Mouse (Mus musculus) inflammation-experienced regulatory T-cells, adult 6 months (primary cell): Measurements from ENCODE around the gene Efcab2. TPM values are rescaled to one million over a fixed set of nuclear protein-coding genes. Genes with fewer than 3 reads are reported as not detected.
"Not testable (repeated sequence)": the region's sequence is repeated elsewhere in the genome, so short reads cannot be mapped to it uniquely, and the experiment has no call there.

Experiments used
- ATAC-seq: one replicate; pipeline ENCODE4 v1.8.0; 2017
- polyA plus RNA-seq, 3 experiments: library from polyadenylated mRNA; unstranded; fragments of 100-300 nt; shearing (Covaris generic); gene quantifications; one replicate each; pipeline ENCODE4 v1.2.1; 2017

The Efcab2 gene
- polyA plus RNA-seq, 3 experiments from 2014 or later = 3.3 to 6.2 (median 3.6) TPM

- peak; percentile 32 for ATAC-seq
Measured at GRCm38 (mm10) chr1:178405445-178405911, 407 bp upstream of the Efcab2 start.

DNA sequence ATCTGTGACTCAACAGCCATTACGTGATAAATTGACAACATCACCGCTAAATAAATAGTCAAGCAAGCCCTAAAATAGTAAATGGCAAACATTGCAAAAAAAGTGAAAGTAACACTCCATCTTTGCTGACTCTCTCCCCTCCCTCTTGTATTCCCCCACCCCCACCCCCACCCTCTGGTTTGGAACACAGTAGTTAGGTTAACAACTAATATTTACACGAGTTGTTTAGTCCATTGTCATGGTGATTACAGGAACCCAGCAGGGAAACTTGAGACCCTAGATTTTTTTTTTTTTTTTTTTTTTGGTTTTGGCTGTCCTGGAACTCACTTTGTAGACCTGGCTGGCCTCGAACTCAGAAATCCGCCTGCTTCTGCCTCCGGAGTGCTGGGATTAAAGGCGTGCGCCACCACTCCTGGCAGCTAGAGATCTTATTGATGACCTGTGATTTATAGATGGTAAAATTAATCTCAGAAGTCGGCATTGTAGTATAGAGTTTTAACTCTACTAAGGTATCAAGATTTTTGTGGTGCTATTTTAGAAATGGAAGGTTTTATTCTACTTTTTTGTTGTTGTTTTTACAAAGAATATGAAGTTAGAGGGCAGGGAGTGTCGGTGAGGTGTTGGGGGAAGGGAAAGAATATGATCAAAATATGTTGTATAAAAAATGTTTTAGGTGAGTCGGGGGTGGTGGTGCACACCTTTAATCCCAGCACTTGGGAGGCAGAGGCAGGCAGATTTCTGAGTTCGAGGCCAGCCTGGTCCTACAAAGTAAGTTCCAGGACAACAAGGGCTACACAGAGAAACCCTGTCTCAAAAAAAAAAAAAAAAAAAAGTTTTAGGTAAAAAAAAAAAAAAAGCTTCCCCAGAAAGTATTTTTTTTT, 1.1 kb downstream of the Efcab2 start:
- peak; percentile 12 for ATAC-seq

DNA sequence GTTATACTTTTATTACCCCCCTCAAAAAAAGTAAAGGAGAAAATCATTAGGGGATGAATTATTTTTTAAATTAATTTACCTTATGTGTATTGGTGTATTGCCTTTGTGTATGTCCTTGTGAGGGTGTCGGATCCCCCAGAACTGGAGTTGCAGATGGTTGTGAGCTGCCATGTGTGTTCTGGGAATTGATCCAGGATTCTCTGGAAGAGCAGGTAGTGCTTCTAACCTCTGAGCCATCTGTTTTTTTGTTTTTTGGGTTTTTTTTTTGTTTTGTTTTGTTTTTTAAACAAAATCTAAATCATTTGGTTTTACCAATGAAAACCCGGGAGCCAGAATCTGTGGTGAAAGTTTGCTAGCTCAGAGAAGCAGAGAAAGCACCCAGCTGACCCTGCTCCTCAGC, 1.8 kb downstream of the Efcab2 start:
- no peak for ATAC-seq

DNA sequence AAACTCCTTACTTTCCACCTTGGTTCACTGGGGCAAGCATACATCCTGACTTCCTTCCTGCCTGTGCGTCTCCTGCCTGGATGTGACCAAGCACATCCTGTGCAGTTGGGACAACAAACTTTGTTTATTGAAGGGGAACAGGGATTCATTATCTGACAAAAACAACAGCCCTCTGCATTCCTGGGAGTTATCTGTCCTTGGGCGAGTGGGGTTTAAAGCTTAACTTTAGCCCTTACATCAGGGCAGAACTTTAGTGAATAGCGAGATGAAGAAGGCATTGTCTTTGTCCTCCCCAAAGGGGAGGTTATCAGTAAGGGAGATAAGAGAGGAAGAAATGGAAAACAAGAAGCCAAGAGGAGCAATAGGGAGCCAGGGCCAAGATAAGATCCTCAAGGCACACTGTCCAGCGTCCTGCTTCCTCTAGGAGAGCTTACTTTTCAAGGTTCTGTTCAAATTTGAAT, 3.0 kb downstream of the Efcab2 start:
- ATAC-seq = no peak

- not testable (repeated sequence) for ATAC-seq
Measured at GRCm38 (mm10) chr1:178413367-178413766, 7.5 kb downstream of the Efcab2 start.

GRCm38 (mm10) chr1:178419608-178420007, 13.7 kb downstream of the Efcab2 start:
- no peak for ATAC-seq

DNA sequence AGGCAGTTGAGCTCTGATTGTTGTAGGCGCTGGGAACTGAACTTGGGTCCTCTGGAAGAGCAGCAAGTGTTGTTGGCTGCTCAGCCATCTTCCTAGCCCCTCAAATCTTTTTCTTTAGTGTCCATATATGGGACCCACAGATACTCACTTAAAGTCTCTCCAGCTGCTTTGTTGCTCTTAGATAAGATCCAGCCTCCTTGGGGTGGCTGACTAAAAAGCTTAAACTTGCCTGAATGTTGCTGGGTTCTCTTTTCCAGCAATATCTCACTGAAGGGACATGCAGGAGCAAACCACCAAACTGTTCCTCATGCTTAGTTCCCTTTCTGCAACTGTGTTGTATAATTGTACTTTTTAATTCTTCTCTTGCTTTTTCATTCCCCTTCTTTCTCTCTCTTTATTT, 17.8 kb downstream of the Efcab2 start:
- ATAC-seq = no peak

DNA sequence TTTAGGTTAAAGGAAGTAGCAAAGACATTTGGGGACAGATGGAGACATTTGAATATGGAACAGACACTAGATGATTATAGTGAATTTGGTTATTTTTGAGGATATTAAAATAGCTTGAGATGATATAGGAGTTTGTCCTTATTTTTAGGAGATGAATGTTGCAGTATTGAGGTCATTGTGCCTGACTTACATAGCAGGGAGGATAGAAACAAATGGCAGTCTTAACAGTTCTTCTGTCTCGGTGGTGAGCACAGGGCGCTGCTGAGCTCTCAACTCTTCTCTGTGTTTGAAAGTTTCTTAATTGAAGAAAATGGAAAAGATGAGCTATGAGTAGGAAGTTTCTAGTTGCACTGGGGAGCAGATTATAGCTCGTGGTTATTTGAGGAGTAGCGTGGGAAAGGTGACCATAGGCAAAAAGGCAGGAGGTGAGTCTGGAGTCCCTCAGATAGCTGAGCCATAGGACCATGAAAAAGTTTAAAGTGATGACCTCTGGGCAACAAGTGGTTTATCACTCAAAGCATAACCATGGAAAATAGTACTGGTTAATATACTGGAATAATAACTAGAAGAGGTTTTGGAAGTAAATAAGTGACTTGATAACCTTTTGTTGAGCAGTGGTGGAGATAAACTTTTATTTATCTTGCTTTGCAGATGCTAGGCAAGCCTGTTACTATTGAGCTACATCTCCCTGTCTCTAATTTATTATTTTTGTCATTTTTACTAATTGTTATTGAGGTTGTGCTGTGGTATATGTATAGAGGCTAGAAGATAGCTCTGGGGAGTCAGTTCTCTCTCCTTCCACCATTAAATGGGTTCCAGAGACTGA, 25.9 kb downstream of the Efcab2 start:
- ATAC-seq = no peak

- ATAC-seq = no peak
Measured at GRCm38 (mm10) chr1:178433619-178434018, 27.7 kb downstream of the Efcab2 start.

DNA sequence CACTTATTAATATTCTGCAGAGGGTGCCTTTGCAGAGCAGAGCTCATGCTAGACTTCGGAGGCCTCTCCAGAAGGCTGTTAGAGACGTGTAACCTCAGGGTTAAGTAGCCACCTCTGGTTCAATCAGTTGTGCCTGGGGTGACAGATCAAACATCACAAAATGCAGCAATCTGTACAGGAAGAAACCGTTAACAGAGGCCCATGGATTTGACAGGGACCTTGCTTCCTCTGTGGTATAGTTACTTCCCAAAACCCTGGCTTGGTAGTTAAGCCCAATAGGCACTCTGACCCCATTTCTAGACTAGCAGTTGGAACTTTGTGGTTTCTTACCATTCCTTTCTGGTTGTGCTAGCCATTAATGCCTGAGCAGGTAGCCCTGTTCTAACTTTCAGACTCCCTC, 38.5 kb downstream of the Efcab2 start:
- ATAC-seq = no peak

DNA sequence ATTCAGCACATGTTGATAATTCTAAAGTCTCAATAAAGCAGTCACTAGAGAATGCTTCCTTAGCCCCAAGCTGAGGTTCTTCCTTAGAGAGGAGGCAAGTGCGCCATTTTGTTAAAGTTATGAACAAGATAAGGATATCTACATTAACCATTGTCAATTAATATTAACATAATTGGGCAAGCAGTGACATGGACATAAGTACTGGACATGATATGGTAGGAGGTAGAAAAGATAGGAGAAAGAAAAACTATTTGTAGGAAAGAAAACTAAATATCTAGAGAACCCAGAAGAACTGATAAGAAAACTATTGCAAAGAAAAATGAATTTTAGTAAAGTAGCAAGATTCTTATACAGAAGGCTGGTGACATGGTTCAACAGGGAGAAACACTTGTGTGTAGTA, 41.2 kb downstream of the Efcab2 start:
- no peak for ATAC-seq

DNA sequence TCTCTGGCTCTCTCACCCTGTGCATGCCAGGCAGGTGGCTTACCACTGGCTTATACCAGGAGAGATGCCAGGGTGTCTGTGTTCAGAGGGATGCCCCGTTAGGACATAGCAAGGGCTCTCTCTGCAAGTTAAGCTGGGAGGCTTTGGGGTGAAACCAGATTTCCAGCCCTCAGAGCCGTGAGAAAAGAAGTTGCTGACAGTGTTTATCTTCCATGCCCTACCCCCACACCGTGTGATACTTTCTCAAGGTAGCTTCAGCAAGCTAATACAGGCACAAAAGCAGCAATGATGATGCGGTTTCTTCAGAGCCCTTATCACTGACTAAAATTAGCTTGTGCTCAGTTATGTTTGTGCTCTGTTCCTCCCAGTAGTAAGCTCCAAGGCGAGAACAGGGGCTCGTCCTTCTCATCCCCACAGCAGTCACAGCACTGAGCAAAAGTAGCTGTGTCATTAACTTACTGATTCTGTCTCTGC, 42.4 kb downstream of the Efcab2 start:
- ATAC-seq = no peak

GRCm38 (mm10) chr1:178449172-178449571, 43.3 kb downstream of the Efcab2 start:
- ATAC-seq = peak; percentile 70

DNA sequence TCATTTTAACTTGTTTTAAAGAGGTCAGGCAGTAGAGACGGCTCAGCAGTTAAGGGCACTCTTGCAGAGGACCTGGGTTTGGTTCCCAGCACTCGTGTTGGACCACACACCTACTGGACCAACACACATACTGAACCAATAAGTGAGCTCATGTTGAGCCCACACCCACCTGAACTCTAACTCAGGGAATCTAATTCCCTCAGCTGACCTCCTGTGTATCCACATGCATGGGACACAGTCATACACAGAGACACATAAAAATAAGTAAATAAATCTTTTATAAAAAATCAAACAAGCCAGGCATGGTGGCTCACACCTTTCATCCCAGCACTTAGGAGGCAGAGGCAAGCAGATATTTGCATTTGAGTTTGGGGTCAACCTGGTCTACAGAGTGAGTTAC, 44.0 kb downstream of the Efcab2 start:
- ATAC-seq = no peak

GRCm38 (mm10) chr1:178454125-178454524, 48.2 kb downstream of the Efcab2 start:
- no peak for ATAC-seq

GRCm38 (mm10) chr1:178455120-178455519, 49.2 kb downstream of the Efcab2 start:
- ATAC-seq = no peak

DNA sequence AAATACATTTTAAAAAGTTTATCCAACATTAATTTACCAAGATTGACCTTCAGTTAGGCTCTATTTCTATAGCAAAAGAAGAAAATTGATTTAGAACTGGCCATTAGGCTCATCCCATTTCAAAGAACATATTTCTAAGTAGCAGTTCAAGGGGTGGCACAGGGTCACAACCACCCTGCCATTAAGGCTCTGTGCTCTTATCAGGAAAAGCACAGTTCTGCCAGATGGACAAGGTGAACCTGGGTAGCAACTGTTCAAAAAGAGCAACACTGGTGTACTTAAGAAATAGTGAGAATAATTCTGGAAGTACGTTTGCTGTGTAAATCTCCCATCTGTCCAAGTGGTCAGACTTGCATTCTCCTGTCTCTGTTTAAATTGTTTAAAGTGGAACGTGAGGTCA, 52.1 kb downstream of the Efcab2 start:
- no peak for ATAC-seq

DNA sequence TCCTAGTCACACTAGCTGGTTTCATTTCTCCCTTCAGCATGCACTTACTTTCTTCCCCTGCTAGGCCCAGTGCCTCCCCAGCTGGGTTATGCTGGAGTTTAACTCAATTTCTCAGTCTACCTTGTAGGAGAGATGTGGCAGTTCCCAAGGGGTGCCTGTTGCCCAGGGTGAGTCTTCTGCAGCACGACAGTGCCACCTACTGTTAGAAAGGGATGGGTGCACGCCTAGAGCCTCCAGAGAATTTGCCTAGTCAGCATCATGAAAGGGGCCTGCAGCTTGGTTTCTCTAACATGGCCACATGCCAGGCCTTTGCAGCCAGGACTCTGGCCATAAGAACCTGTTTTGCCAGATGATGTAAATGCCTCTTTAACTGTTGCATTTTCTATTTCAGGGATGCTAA, 57.8 kb downstream of the Efcab2 start:
- ATAC-seq = peak; percentile 94

- no peak for ATAC-seq
Measured at GRCm38 (mm10) chr1:178464140-178464539, 58.3 kb downstream of the Efcab2 start.

DNA sequence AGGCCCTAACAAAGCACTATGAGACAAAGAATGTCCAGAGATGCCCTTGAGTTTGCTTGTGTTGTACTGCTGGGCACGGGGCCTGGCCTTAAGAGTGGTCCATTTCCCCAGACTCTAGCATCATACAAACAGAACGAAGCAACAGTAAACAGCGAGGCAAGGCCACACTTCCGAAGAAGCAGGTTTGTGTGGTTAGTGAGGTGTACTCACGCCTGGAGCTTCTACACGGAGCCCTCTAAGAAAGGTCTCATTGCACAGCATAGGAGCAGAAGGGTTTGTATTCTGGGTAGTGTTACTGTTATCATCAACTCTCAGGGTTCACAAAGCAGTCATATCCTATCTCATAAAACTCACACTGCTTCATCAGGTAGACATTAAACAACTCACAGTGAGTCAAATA, 61.7 kb downstream of the Efcab2 start:
- ATAC-seq = no peak

GRCm38 (mm10) chr1:178468280-178468679, 62.4 kb downstream of the Efcab2 start:
- no peak for ATAC-seq

DNA sequence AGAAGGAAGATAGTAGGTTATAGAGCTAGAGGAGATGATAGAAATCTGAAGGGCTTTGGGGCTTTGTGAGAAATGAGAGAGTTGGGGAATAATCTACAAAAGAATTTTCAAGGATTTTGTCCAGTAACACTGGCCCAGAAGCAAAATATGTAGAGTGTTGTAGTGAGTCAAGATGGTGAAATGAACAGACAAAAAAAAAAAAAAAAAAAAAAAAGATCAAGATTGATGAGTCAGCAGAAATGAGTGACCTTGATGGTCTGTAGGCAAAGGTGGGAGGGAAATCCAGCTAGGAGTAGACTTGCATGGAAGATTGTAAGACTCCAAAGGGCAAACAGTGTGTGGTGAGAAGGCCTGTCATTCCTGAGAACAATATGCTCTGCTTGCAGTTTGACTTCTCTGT, 78.0 kb downstream of the Efcab2 start:
- no peak for ATAC-seq

DNA sequence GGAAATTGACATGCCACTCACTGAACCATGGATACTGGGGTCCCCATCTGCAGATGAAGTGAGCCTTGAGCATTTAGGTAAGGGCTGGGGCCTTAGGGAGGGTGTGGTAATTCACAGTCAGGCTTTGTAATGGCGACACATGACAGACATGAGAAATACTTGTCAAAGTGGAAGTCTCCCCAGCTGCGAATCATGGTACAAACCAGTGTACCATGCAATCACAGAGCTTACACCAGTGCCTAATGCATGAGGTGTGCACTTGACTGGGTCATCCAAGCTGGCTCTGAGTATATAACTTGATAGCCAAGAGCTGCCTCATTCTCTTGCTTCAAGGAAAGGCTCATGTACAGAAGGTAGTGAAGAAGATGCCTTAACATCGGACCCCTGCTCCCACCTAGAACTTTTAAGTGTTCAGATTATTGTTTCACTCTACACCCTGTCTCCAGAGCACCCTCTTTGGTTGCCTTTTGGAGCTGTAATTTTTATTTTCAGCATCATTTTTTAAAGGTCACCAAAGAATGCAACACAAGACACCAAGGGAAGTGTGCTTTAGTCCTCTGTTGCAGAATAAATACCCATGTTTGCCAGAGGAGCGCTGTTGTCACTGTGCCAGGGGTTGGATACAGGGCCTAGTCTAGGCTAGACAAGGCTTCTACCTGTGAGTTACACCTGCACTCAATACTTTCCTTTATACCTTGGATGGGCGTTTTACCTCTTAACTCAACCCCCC, 79.4 kb downstream of the Efcab2 start:
- ATAC-seq = no peak
